Mouse (Mus musculus) neural tube, embryonic 11.5 days (tissue): Measurements from ENCODE around the gene St13. TPM values are rescaled to one million over a fixed set of nuclear protein-coding genes. Genes with fewer than 3 reads are reported as not detected.
"Not testable (repeated sequence)": the region's sequence is repeated elsewhere in the genome, so short reads cannot be mapped to it uniquely, and the experiment has no call there.

Experiments used
- ATAC-seq: fragments of 200-750 bp; cut with Nextera tagmentation; 2 replicates; pipeline ENCODE4 v1.8.0; 2017; ENCODE audit warnings: moderate number of reproducible peaks, mild to moderate bottlenecking, moderate TSS enrichment, moderate library complexity; ENCODE audit not compliant: insufficient read depth, low FRiP score, low TSS enrichment
- DNase-seq: peaks from one replicate; pipeline ENCODE4 v3.0.0-alpha.2; 2015; ENCODE audit warnings: low spot score
- H3K27ac ChIP-seq: fragments of 300-500 bp; sonication (generic); 2 replicates; pipeline ENCODE4 v1.5.1; 2014; ENCODE audit warnings: low read depth, mild to moderate bottlenecking, low read length
- H3K27me3 ChIP-seq: fragments of 300-500 bp; sonication (generic); 2 replicates; pipeline ENCODE4 v1.6.1; 2014; ENCODE audit warnings: mild to moderate bottlenecking, low read length, mixed read lengths; ENCODE audit not compliant: control insufficient read depth, insufficient read depth
- H3K36me3 ChIP-seq: fragments of 300-500 bp; sonication (generic); 2 replicates; pipeline ENCODE4 v1.6.1; 2014; ENCODE audit warnings: mild to moderate bottlenecking, low read length, moderate library complexity, mixed read lengths; ENCODE audit not compliant: control insufficient read depth, insufficient read depth
- H3K4me1 ChIP-seq: fragments of 300-500 bp; sonication (generic); 2 replicates; pipeline ENCODE4 v1.6.1; 2014; ENCODE audit warnings: low read length, mixed read lengths; ENCODE audit not compliant: control insufficient read depth, insufficient read depth
- H3K4me2 ChIP-seq: fragments of 300-500 bp; sonication (generic); 2 replicates; pipeline ENCODE4 v1.6.1; 2014; ENCODE audit warnings: low read depth, mild to moderate bottlenecking, moderate library complexity
- H3K4me3 ChIP-seq: fragments of 300-500 bp; sonication (generic); 2 replicates; pipeline ENCODE4 v1.5.1; 2014; ENCODE audit warnings: low read depth, low read length
- H3K9ac ChIP-seq: fragments of 300-500 bp; sonication (generic); 2 replicates; pipeline ENCODE4 v1.6.1; 2014; ENCODE audit warnings: mild to moderate bottlenecking, low read length
- H3K9me3 ChIP-seq: fragments of 300-500 bp; sonication (generic); 2 replicates; pipeline ENCODE4 v1.6.1; 2016; ENCODE audit warnings: low read length; ENCODE audit not compliant: control insufficient read depth
- WGBS: fragments of 180-500 bp; shearing (Covaris S2); extraction: QIAGEN DNeasy Blood & Tissue Kit; methylation state at CpG from one replicate; pipeline ENCODE4 v1.1.7; 2014; 5-methylcytosine and 5-hydroxymethylcytosine counted together
- polyA plus RNA-seq: library from polyadenylated mRNA; unstranded; fragments of >200 nt; fragmentation: Nextera tagmentation; extraction: Ambion mirVana; gene quantifications from 2 replicates; pipeline ENCODE4 v1.2.1, GENCODE M21; 2014

St13 gene
- polyA plus RNA-seq, 1 experiment from 2014 or later, result 176 TPM

- no peaks in the 10 kb centered on the region for H3K36me3 ChIP-seq
- no peak for DNase-seq
- H3K4me2 ChIP-seq, result no peak overlapping the region
- no peaks in the 10 kb centered on the region for H3K27me3 ChIP-seq
- H3K4me3 ChIP-seq, result no peak overlapping the region
- no peaks in the 10 kb centered on the region for H3K9me3 ChIP-seq
- no peak overlapping the region for H3K27ac ChIP-seq
- no peak for ATAC-seq
- H3K4me1 ChIP-seq, result no peaks in the 10 kb centered on the region; the same call in 1 of the 2 replicates
- WGBS, result 94% methylated on average over 4 of the region's 4 CpGs
- H3K9ac ChIP-seq, result no peak overlapping the region
Measured at GRCm38 (mm10) chr15:81418065-81418464, 18.2 kb upstream of the St13 start.

- H3K9me3 ChIP-seq, H3K27me3 ChIP-seq, H3K4me3 ChIP-seq, H3K36me3 ChIP-seq, ATAC-seq, H3K4me1 ChIP-seq, H3K9ac ChIP-seq, H3K27ac ChIP-seq: not testable (repeated sequence)
- peak overlapping the region; percentile 25; the same call in 1 of the 2 replicates for H3K4me2 ChIP-seq
- 12% methylated on average over 22 of the region's 22 CpGs for WGBS
- peak; percentile 45 for DNase-seq
Measured at GRCm38 (mm10) chr15:81416763-81417310, 17.0 kb upstream of the St13 start.

- Histone ChIP-seq H3K36me3 (no peaks in the 10 kb centered on the region), H3K4me2 (no peak within 1 kb of the TSS), H3K4me3 (no peak within 1 kb of the TSS), H3K9ac (no peak within 1 kb of the TSS), H3K27ac (no peak within 1 kb of the TSS), H3K27me3 (no peaks in the 10 kb centered on the region), H3K9me3 (no peaks in the 10 kb centered on the region), H3K4me1 (no peaks in the 10 kb centered on the region)
- ATAC-seq, result no peak
- WGBS, result 92% methylated on average over 1 of the region's 1 CpGs
- DNase-seq, result no peak
Measured at GRCm38 (mm10) chr15:81408199-81408598, 8.3 kb upstream of the St13 start, which contains the start of gene Dnajb7. Gene Dnajb7, minus strand, starts transcription at chr15:81408299.

- Histone ChIP-seq H3K27me3 (no peaks in the 10 kb centered on the region), H3K27ac (no peak overlapping the region), H3K9me3 (no peaks in the 10 kb centered on the region), H3K9ac (no peak overlapping the region), H3K36me3 (no peaks in the 10 kb centered on the region), H3K4me3 (no peak overlapping the region), H3K4me2 (no peak overlapping the region), H3K4me1 (peaks cover 5% of the 10 kb centered on the region)
- DNase-seq, result no peak
- no peak for ATAC-seq
- WGBS, result 84% methylated on average over 3 of the region's 3 CpGs
Measured at GRCm38 (mm10) chr15:81405008-81405407, 5.1 kb upstream of the St13 start.

GRCm38 (mm10) chr15:81399297-81399637, 610 bp downstream of the St13 start:
- Histone ChIP-seq H3K4me2 (peak overlapping the region; percentile 77), H3K36me3 (no peaks in the 10 kb centered on the region), H3K4me3 (peak overlapping the region; percentile 91), H3K27ac (peak overlapping the region; percentile 90), H3K9me3 (no peaks in the 10 kb centered on the region), H3K27me3 (no peaks in the 10 kb centered on the region), H3K9ac (peak overlapping the region; percentile 92), H3K4me1 (peaks cover 13% of the 10 kb centered on the region)
- no peak; the same call in 1 of the 2 replicates for ATAC-seq
- DNase-seq, result no peak
- WGBS, result under 1% methylated on average over 21 of the region's 21 CpGs

GRCm38 (mm10) chr15:81398189-81398588, 1.7 kb downstream of the St13 start:
- Histone ChIP-seq H3K4me3 (peak overlapping the region; percentile 91), H3K4me2 (peak overlapping the region; percentile 77), H3K27me3 (no peaks in the 10 kb centered on the region), H3K36me3 (no peaks in the 10 kb centered on the region), H3K4me1 (peaks cover 13% of the 10 kb centered on the region), H3K9ac (peak overlapping the region; percentile 92; the same call in 1 of the 2 replicates), H3K27ac (no peak overlapping the region), H3K9me3 (no peaks in the 10 kb centered on the region)
- DNase-seq (no peak), ATAC-seq (no peak)

- no peak overlapping the region for H3K27ac ChIP-seq
- no peaks in the 10 kb centered on the region for H3K27me3 ChIP-seq
- DNase-seq (no peak), ATAC-seq (no peak)
- no peak overlapping the region for H3K9ac ChIP-seq
- no peak overlapping the region for H3K4me3 ChIP-seq
- peaks cover 8% of the 10 kb centered on the region; the same call in 1 of the 2 replicates for H3K4me1 ChIP-seq
- H3K9me3 ChIP-seq, result no peaks in the 10 kb centered on the region
- H3K36me3 ChIP-seq, result peaks cover 5% of the 10 kb centered on the region; the same call in 1 of the 2 replicates
- H3K4me2 ChIP-seq, result no peak overlapping the region
- WGBS, result 95% methylated on average over 8 of the region's 8 CpGs
Measured at GRCm38 (mm10) chr15:81394211-81394915, 5.5 kb downstream of the St13 start.

- no peak overlapping the region for H3K4me2 ChIP-seq
- no peak overlapping the region for H3K27ac ChIP-seq
- H3K27me3 ChIP-seq, result no peaks in the 10 kb centered on the region
- no peak for ATAC-seq
- peaks cover 5% of the 10 kb centered on the region; the same call in 1 of the 2 replicates for H3K36me3 ChIP-seq
- no peak overlapping the region for H3K9ac ChIP-seq
- DNase-seq, result no peak
- H3K4me3 ChIP-seq, result no peak overlapping the region
- H3K4me1 ChIP-seq, result peaks cover 2% of the 10 kb centered on the region; the same call in 1 of the 2 replicates
- no peaks in the 10 kb centered on the region for H3K9me3 ChIP-seq
Measured at GRCm38 (mm10) chr15:81392997-81393396, 6.9 kb downstream of the St13 start.

GRCm38 (mm10) chr15:81386327-81386726, 13.6 kb downstream of the St13 start:
- Histone ChIP-seq H3K36me3 (peaks cover 21% of the 10 kb centered on the region), H3K4me3 (no peak overlapping the region), H3K4me1 (no peaks in the 10 kb centered on the region), H3K27ac (no peak overlapping the region), H3K4me2 (no peak overlapping the region), H3K27me3 (no peaks in the 10 kb centered on the region), H3K9ac (no peak overlapping the region), H3K9me3 (no peaks in the 10 kb centered on the region)
- WGBS, result 95% methylated on average over 5 of the region's 5 CpGs
- DNase-seq, result no peak
- ATAC-seq, result no peak
